Mouse (Mus musculus) heart, postnatal 0 days (tissue): ENCODE results near the gene Prrt1. TPM values are rescaled to one million over a fixed set of nuclear protein-coding genes. Genes with fewer than 3 reads are reported as not detected.

ENCODE experiments used
- ATAC-seq: fragments of 200-750 bp; cut with Nextera tagmentation; 2 replicates; pipeline ENCODE4 v1.8.0; 2017; ENCODE audit warnings: low read depth, moderate number of reproducible peaks, moderate library complexity; ENCODE audit not compliant: insufficient read depth
- DNase-seq: peaks from one replicate; pipeline ENCODE4 v3.0.0-alpha.2; 2016; ENCODE audit warnings: low spot score
- H3K27ac ChIP-seq: fragments of 300-500 bp; sonication (generic); 2 replicates; pipeline ENCODE4 v1.5.1; 2014; ENCODE audit warnings: low read depth, mild to moderate bottlenecking
- H3K27me3 ChIP-seq: fragments of 300-500 bp; sonication (generic); 2 replicates; pipeline ENCODE4 v1.6.1; 2014; ENCODE audit warnings: low read length, mixed read lengths; ENCODE audit not compliant: control insufficient read depth, insufficient read depth
- H3K36me3 ChIP-seq: fragments of 300-500 bp; sonication (generic); replicated peaks from 2 replicates; pipeline ENCODE4 v1.6.1; 2014; ENCODE audit warnings: low read length, mixed read lengths; ENCODE audit not compliant: control insufficient read depth, insufficient read depth
- H3K4me1 ChIP-seq: fragments of 300-500 bp; sonication (generic); 2 replicates; pipeline ENCODE4 v1.6.1; 2014; ENCODE audit warnings: antibody characterized with exemption; ENCODE audit not compliant: control insufficient read depth, insufficient read depth
- H3K4me2 ChIP-seq: fragments of 300-500 bp; sonication (generic); 2 replicates; pipeline ENCODE4 v1.6.1; 2014; ENCODE audit warnings: low read depth, mild to moderate bottlenecking, low read length, moderate library complexity
- H3K4me3 ChIP-seq: fragments of 300-500 bp; sonication (generic); 2 replicates; pipeline ENCODE4 v1.5.1; 2014; ENCODE audit warnings: low read depth, low read length
- H3K9ac ChIP-seq: fragments of 300-500 bp; sonication (generic); replicated peaks from 2 replicates; pipeline ENCODE4 v1.6.1; 2014; ENCODE audit warnings: low read depth, low read length, mixed read lengths
- H3K9me3 ChIP-seq: fragments of 300-500 bp; sonication (generic); replicated peaks from 2 replicates; pipeline ENCODE4 v1.6.1; 2016; ENCODE audit warnings: low read length; ENCODE audit not compliant: control insufficient read depth
- CTCF ChIP-seq: IDR thresholded peaks from 2 replicates; pipeline ENCODE4 v1.5.1; 2016; ENCODE audit warnings: antibody characterized with exemption, control low read depth, low read depth
- EP300 ChIP-seq: IDR thresholded peaks from 2 replicates; pipeline ENCODE4 v1.6.1; 2016; ENCODE audit warnings: antibody characterized with exemption, low read depth
- WGBS: fragments of 180-500 bp; shearing (Covaris S2); extraction: QIAGEN DNeasy Blood & Tissue Kit; methylation state at CpG from one replicate; pipeline ENCODE4 v1.1.7; 2014; 5-methylcytosine and 5-hydroxymethylcytosine counted together
- polyA plus RNA-seq: library from polyadenylated mRNA; unstranded; fragments of >200 nt; fragmentation: Nextera tagmentation; extraction: Ambion mirVana; gene quantifications from 2 replicates; pipeline ENCODE4 v1.2.1, GENCODE M21; 2015
- total RNA-seq: library from RNA; depleted of rRNA; stranded (reverse); fragments of >200 nt; gene quantifications from 2 replicates; pipeline ENCODE4 v1.2.3, GENCODE M21; 2014; ENCODE audit warnings: low replicate concordance

The Prrt1 gene
- total and polyA plus RNA-seq, 2 experiments from 2014 or later, result 0.19 TPM; not detected in 1

DNA sequence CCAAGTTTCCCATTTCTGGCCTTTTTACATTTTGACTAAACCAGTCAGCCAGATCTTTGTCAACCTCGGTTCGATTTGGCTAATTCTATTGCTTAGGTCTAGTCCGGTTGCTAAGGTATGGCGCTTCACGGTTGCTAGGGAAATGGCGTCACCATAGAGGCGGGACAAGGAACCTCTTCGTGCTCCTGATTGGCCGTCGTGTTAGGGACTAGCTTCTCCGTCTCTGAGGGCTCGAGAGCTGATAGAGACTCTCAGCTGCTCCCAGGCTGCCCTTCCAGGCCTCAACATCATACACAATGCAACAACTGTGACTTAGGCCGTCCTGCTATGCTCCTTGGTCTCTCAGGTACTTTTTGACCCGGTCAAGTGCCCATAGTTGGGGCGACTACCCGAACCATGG, 15.3 kb downstream of the Prrt1 start, which contains the start of gene Fkbpl:
Gene Fkbpl (plus strand): TSS at position 157 of the 400 bp plus-strand sequence.
- Histone ChIP-seq H3K9me3 (no peaks in the 10 kb centered on the region), H3K9ac (peak within 1 kb of the TSS; percentile 57), H3K27ac (peak within 1 kb of the TSS; percentile 66), H3K4me1 (peaks cover 21% of the 10 kb centered on the region), H3K4me2 (peak within 1 kb of the TSS; percentile 77), H3K27me3 (no peaks in the 10 kb centered on the region), H3K36me3 (0 out of 2 replicates have a peak, but pooled peaks cover under 1% of the 10 kb centered on the region), H3K4me3 (peak within 1 kb of the TSS; percentile 50)
- WGBS, result under 1% methylated on average over 16 of the region's 16 CpGs
- no peak for TF ChIP-seq EP300
- TF ChIP-seq CTCF, result no peak
- ATAC-seq (peak; percentile 77), DNase-seq (peak; percentile 91)

DNA sequence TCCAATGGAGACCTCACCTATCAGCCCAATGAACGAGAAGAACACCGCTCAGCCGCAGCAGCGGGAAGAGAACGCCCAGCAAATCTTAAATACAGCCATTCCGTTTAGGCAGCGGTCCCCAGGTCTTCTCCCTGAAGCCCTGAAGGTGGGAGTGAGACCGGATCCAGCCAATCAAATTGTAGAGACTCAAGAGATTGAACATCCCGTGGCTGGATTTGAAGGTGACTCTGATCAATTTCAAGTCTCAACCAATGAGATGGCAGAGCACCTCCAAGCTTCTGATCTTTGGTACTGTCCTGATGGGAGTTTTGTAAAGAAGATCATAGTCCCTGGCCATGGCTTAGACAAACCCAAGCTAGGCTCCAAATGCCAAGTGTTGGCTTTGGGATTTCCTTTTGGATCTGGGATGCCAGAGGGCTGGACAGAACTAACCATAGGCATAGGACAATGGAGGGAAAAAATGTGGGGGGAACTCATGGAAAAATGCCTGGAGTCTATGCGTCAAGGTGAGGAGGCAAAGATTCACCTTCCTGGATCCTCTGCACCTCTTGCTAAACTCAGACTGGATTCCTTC, 16.0 kb downstream of the Prrt1 start:
- no peak for ATAC-seq
- 38% methylated on average over 10 of the region's 10 CpGs for WGBS
- peak overlapping the region; percentile 50 for H3K4me3 ChIP-seq
- peak overlapping the region; percentile 77 for H3K4me2 ChIP-seq
- no peak for DNase-seq
- peaks cover 21% of the 10 kb centered on the region for H3K4me1 ChIP-seq
- TF ChIP-seq CTCF, result no peak
- TF ChIP-seq EP300, result no peak
- peak overlapping the region; percentile 66 for H3K27ac ChIP-seq
- H3K9me3 ChIP-seq, result no peaks in the 10 kb centered on the region
- H3K9ac ChIP-seq, result peak overlapping the region; percentile 57
- peaks cover 8% of the 10 kb centered on the region for H3K36me3 ChIP-seq
- no peaks in the 10 kb centered on the region for H3K27me3 ChIP-seq

DNA sequence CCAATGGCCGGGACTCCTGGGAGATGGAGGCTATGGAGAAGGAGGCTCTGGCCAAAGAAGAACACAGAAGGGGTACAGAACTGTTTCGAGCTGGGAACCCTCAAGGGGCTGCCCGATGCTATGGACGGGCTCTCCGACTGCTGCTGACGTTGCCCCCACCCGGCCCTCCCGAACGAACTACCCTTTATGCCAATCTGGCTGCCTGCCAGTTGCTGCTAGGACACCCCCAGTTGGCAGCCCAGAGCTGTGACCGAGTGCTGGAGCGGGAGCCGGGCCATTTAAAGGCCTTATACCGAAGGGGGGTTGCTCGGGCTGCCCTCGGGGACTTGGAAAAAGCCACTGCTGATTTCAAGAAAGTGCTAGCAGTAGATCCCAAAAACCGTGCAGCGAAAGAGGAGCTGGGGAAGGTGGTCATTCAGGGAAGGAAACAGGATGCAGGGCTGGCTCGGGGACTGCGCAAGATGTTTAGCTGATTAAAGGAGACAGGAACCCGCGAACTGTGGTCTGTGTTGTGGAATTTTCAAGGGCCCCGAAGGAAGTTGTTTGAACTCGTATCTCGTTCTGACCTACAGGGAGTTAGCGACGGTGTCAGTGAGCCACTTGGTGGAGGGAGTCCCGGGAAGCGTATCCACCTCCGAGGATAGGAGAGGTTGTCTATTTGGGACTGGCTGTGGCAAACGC, 16.6 kb downstream of the Prrt1 start:
- ATAC-seq (no peak), DNase-seq (peak; percentile 4)
- Histone ChIP-seq H3K4me3 (no peak overlapping the region), H3K9me3 (no peaks in the 10 kb centered on the region), H3K36me3 (peaks cover 14% of the 10 kb centered on the region), H3K27me3 (no peaks in the 10 kb centered on the region), H3K27ac (peak overlapping the region; percentile 27; the same call in 1 of the 2 replicates), H3K4me1 (peaks cover 21% of the 10 kb centered on the region), H3K9ac (no peak overlapping the region), H3K4me2 (peak overlapping the region; percentile 38; the same call in 1 of the 2 replicates)
- no peak for TF ChIP-seq CTCF
- TF ChIP-seq EP300, result no peak
- WGBS, result 79% methylated on average over 30 of the region's 30 CpGs

DNA sequence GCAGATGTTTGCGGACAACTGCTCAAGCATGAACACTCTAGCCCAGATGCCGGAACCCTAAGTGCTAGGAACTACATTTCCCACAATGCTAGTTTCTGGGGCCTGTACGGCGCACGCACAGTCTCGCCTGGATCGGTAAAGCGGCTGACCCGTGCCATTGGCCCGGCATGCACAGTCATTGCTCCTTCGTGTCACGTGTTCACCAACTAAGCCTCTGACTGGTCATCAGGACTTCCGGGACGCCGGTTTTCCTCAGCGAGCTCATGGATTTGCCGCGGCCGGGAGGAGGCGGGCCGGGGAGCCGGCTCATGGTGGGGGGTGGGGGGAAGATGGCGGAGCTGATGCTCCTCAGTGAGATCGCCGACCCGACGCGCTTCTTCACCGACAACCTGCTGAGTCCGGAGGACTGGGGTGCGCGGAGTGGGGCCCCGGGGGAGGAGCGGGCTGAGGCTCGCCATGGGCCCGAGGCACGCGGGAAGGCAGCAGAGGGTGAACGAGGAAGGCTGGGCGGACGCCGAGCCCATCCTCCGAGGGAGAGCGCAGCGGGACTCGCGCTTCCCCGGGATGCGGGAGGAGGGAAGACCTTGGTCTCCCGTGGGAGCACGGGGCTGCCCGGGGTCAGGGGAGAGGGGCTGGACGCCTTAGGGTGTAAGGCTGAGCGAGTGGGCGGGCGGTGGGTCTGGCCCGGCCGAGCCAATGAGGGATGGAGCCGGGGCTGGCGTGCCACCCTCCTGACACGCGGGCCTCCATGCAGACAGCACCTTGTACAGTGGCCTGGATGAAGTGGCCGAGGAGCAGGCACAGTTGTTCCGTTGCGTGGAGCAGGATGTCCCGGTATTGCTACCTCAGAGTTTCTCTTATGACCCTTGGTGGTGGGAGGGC, 17.8 kb downstream of the Prrt1 start, which contains the start of gene Atf6b:
Gene Atf6b (plus strand): TSS at position 241 of the 882 bp plus-strand sequence.
- Histone ChIP-seq H3K4me3 (peak within 1 kb of the TSS; percentile 89), H3K27ac (peak within 1 kb of the TSS; percentile 77), H3K4me2 (peak within 1 kb of the TSS; percentile 79), H3K27me3 (no peaks in the 10 kb centered on the region), H3K4me1 (peaks cover 21% of the 10 kb centered on the region), H3K9ac (peak within 1 kb of the TSS; percentile 74), H3K9me3 (no peaks in the 10 kb centered on the region), H3K36me3 (peaks cover 25% of the 10 kb centered on the region)
- ATAC-seq (peak; percentile 96), DNase-seq (peak; percentile 100)
- WGBS, result under 1% methylated on average over 66 of the region's 66 CpGs
- TF ChIP-seq EP300, result no peak
- TF ChIP-seq CTCF, result no peak

DNA sequence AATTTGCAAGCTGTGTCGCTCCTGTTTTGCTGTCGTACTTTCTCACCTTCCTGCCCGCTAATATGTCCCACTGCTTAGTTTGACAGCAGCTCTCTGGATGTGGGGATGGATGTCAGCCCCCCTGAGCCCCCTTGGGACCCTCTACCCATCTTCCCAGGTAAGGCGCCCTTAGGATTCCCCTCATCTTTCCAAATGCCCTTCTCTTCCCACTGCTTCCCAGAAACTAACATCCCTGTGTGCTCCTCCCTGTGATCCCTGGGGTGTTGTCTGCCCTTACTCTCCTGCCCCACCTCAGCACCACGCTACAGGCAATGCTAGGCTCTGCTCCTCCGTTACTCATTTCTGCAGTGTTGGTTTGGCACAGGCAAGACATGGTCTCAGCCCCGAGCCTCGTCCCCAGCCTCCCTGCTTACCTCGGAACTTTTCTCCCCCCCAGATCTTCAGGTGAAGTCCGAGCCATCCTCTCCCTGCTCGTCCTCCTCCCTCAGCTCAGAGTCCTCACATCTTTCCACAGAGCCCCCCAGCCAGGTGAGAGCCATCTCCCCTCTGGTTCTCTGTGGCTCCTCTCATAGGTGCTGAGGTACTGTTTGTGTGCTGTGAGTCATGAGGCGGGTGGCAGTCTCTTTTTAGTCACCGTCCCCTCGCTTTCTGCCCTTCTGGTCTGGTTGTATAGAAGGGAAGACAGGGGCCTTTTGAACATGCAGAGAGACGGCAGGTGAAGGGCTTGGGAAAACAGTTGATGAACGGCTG, 19.0 kb downstream of the Prrt1 start:
- 88% methylated on average over 16 of the region's 16 CpGs for WGBS
- H3K4me2 ChIP-seq, result peak overlapping the region; percentile 79; the same call in 1 of the 2 replicates
- no peak for ATAC-seq
- H3K27me3 ChIP-seq, result no peaks in the 10 kb centered on the region
- H3K27ac ChIP-seq, result no peak overlapping the region
- DNase-seq, result no peak
- peaks cover 35% of the 10 kb centered on the region for H3K36me3 ChIP-seq
- peaks cover 21% of the 10 kb centered on the region for H3K4me1 ChIP-seq
- no peak overlapping the region for H3K4me3 ChIP-seq
- no peaks in the 10 kb centered on the region for H3K9me3 ChIP-seq
- TF ChIP-seq EP300 (no peak), CTCF (no peak)
- H3K9ac ChIP-seq, result no peak overlapping the region
